Mouse (Mus musculus) macrophage (primary cell): ENCODE measurements at regions not wholly inside any gene's neighbourhood (a gene's known extent, or its start where the extent isn't known, plus 50 kb on each side); places are given as distances from the start of the nearest gene placed in this dataset.

Experiments
- H3K27ac ChIP-seq: fragments of 350-480 bp; formaldehyde crosslinking; 2 replicates; pipeline ENCODE4 v1.9.0; 2021
- H3K36me3 ChIP-seq: fragments of 350-480 bp; formaldehyde crosslinking; 2 replicates; pipeline ENCODE4 v1.9.0; 2021; ENCODE audit errors: inconsistent target
- H3K4me3 ChIP-seq: fragments of 350-480 bp; formaldehyde crosslinking; 2 replicates; pipeline ENCODE4 v1.9.0; 2021; ENCODE audit errors: inconsistent target
- H3K79me2 ChIP-seq: fragments of 350-480 bp; formaldehyde crosslinking; 2 replicates; pipeline ENCODE4 v1.9.0; 2021; ENCODE audit errors: inconsistent target
- WGBS: methylation state at CpG from one replicate; pipeline ENCODE4 v1.1.7; 2026; ENCODE audit warnings: inconsistent platforms; ENCODE audit not compliant: missing documents; 5-methylcytosine and 5-hydroxymethylcytosine counted together

GRCm38 (mm10) chr14:53910871-53911270 lies 343.0 kb downstream of the Dad1 start:
- H3K36me3 ChIP-seq, result no peaks in the 10 kb centered on the region
- WGBS, result 50% methylated on average over 1 of the region's 1 CpGs
- no peak overlapping the region for H3K27ac ChIP-seq
- no peaks in the 10 kb centered on the region for H3K79me2 ChIP-seq
- no peak overlapping the region for H3K4me3 ChIP-seq

GRCm38 (mm10) chr14:53904578-53904977 lies 349.3 kb downstream of the Dad1 start:
- 35% methylated on average over 3 of the region's 3 CpGs for WGBS
- Histone ChIP-seq H3K4me3 (no peak overlapping the region), H3K27ac (no peak overlapping the region), H3K79me2 (no peaks in the 10 kb centered on the region), H3K36me3 (no peaks in the 10 kb centered on the region)

- Histone ChIP-seq H3K79me2 (no peaks in the 10 kb centered on the region), H3K4me3 (no peak overlapping the region), H3K36me3 (no peaks in the 10 kb centered on the region), H3K27ac (no peak overlapping the region)
- WGBS, result no CpG with 5 or more reads among the region's 1 CpGs
Observed at GRCm38 (mm10) chr14:53901103-53901502, 352.8 kb downstream of the Dad1 start.

GRCm38 (mm10) chr14:53881304-53881703 lies 372.6 kb downstream of the Dad1 start:
- Histone ChIP-seq H3K79me2 (no peaks in the 10 kb centered on the region), H3K36me3 (no peaks in the 10 kb centered on the region), H3K27ac (no peak overlapping the region), H3K4me3 (no peak overlapping the region)
- WGBS, result 27% methylated on average over 3 of the region's 3 CpGs

GRCm38 (mm10) chr14:53876581-53876980 lies 377.3 kb downstream of the Dad1 start:
- Histone ChIP-seq H3K79me2 (no peaks in the 10 kb centered on the region), H3K4me3 (no peak overlapping the region), H3K36me3 (no peaks in the 10 kb centered on the region), H3K27ac (no peak overlapping the region)
- 77% methylated on average over 6 of the region's 7 CpGs for WGBS

DNA sequence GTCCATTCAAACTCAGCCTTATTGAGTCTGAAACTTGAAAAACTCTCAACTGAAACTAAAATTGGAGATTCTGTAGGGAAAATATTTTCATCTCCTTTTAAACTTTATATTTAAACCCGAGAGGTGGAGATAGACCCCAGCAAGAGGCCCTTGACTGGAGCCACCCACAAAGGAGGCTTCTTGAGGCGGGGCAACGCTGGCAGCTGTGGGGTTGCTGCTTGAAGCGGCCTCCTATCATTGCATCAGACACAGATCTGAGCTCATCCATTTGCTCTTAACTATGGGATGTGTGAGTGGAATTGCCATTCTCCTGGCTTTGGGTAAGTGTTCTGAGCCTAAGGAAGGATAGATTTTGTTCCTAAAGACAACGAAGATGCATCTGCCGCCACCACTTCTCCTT lies 378.2 kb downstream of the Dad1 start:
- Histone ChIP-seq H3K4me3 (no peak overlapping the region), H3K36me3 (no peaks in the 10 kb centered on the region), H3K79me2 (no peaks in the 10 kb centered on the region), H3K27ac (no peak overlapping the region)
- 81% methylated on average over 6 of the region's 6 CpGs for WGBS

GRCm38 (mm10) chr14:53847049-53847448 lies 406.9 kb downstream of the Dad1 start:
- no peak overlapping the region for H3K4me3 ChIP-seq
- no peak overlapping the region for H3K27ac ChIP-seq
- no peaks in the 10 kb centered on the region for H3K36me3 ChIP-seq
- H3K79me2 ChIP-seq, result no peaks in the 10 kb centered on the region
- 87% methylated on average over 7 of the region's 7 CpGs for WGBS

DNA sequence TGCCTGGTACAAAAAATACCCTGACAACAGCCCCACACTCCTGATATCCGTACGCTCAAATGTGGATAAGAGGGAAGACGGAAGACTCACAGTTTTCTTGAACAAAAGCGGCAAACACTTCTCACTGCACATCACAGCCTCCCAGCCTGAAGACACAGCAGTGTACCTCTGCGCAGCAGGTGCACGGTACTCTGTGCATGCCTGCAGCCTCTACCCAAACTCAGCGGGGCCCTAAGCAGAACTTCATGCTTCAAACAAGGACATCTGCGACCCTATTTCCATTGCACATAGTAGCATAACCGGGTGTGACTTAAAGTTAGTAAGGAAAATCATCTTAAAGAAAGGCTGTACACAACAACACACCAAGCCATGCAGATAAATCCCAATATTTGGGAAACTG lies 408.3 kb downstream of the Dad1 start:
- Histone ChIP-seq H3K27ac (no peak overlapping the region), H3K36me3 (no peaks in the 10 kb centered on the region), H3K4me3 (no peak overlapping the region), H3K79me2 (no peaks in the 10 kb centered on the region)
- WGBS, result 88% methylated on average over 9 of the region's 9 CpGs

DNA sequence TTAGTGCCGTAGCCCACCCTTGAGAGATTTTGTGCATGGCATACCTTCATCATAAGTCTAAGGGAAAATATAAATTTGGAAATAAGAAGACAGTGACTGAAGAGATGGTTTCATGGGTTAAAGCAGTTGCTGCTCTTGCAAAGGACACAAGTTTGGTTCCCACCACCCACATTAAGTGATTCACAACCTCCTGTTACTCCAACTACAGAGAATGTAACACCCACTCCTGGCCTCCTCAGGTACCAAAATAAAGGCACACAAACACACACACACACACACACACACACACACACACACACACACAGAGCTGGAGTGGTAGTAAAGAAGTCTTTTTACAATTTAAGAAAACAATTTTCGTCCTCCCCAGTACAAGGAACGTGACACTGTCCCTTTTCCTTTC lies 421.4 kb downstream of the Dad1 start:
- Histone ChIP-seq H3K27ac (no peak overlapping the region), H3K4me3 (no peak overlapping the region)
- WGBS, result 90% methylated on average over 3 of the region's 3 CpGs

GRCm38 (mm10) chr14:53831651-53832050 lies 422.3 kb downstream of the Dad1 start:
- WGBS, result 95% methylated on average over 6 of the region's 6 CpGs

More for the DNA sequence above, 421.4 kb downstream of the Dad1 start:
- Histone ChIP-seq H3K79me2 (no peaks in the 10 kb centered on the region), H3K36me3 (no peaks in the 10 kb centered on the region)

DNA sequence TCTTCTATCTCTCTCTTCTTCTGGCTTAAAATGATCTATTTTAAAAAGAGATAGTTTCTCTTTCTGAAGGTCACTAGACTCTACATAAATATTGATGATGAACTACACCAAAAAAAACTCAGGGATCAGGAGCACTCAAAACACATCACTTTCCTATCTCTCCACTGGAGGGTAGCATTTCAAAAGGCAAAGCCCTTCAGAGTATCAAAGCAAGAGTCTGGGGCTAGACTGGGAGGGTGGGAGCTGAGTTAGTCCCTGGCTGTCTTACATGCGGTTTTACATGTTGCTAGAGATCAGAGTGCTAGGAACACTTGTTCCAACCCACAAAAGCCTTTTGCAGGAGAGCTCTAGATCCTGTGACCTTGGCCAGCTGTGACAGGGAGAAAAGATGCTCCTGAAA lies 423.2 kb downstream of the Dad1 start:
- Histone ChIP-seq H3K27ac (no peak overlapping the region), H3K36me3 (no peaks in the 10 kb centered on the region), H3K4me3 (no peak overlapping the region), H3K79me2 (no peaks in the 10 kb centered on the region)
- 61% methylated on average over 1 of the region's 1 CpGs for WGBS

More at GRCm38 (mm10) chr14:53831651-53832050, 422.3 kb downstream of the Dad1 start:
- Histone ChIP-seq H3K27ac (no peak overlapping the region), H3K79me2 (no peaks in the 10 kb centered on the region), H3K36me3 (no peaks in the 10 kb centered on the region), H3K4me3 (no peak overlapping the region)

DNA sequence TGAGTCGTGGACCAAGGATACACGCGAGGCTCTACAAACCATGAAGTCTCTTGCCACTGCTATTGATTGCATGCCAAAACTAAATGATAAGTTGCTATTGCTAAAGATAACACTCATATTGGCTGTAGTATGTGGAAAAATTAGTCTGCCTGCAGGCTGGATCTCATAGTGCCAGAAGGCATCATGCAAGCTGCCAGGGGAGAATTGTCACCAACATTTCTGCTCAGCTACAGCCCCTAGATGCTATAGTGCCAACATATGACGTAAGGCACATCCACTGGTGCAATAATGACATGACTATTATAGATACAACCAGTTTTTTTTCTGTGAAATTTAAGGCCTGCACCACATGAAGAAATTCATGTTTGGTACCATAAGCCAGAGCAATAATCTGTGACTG lies 427.1 kb downstream of the Dad1 start:
- H3K79me2 ChIP-seq, result no peaks in the 10 kb centered on the region
- 84% methylated on average over 4 of the region's 4 CpGs for WGBS
- H3K27ac ChIP-seq, result no peak overlapping the region
- H3K4me3 ChIP-seq, result no peak overlapping the region
- H3K36me3 ChIP-seq, result no peaks in the 10 kb centered on the region

GRCm38 (mm10) chr14:53806231-53806630 lies 447.7 kb downstream of the Dad1 start:
- 27% methylated on average over 3 of the region's 3 CpGs for WGBS
- Histone ChIP-seq H3K36me3 (no peaks in the 10 kb centered on the region), H3K4me3 (no peak overlapping the region), H3K27ac (no peak overlapping the region), H3K79me2 (no peaks in the 10 kb centered on the region)

DNA sequence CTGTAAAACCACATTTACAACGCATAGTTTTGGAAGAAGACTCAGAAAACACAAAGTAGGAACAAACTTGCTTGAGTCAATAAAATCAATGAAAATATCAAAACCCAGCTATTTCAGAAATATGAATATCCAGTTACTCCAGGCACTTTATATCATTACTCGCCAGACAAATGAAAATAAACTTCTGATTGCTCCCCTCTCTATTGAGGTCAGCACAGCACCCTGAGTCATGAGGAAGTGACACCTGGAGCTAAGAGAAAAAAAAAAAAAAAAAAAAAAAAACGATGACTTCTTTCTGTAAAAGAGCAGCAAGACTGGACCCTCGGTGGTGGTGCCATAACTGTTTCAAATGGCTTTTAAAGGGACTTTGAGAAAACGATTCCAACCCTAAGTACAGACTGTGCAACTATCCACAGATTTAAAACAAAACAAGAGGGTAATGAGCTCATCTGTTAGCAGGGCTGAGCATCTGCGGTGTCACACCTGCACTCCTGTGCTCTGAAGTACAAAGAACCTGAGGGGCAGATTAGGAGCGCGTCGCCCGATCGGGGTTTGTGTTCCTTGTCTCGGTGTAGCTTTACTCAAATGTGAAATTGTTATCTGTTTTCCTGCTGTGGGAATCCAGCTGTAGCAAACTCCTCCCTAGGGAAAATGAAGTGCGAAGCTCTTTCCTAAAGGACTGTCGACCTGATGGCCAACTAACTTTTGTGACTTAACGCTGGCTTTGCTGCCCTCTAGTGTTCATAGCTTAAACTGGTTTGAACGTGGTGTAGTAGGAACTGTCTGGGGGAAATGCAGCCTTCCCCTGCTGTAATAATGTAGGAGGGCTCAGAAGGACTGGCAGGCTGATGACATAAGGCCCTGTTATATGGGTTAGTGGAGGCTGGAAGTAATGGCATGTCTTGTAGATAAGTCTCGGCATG lies 449.9 kb downstream of the Dad1 start:
- WGBS, result 30% methylated on average over 17 of the region's 17 CpGs
- Histone ChIP-seq H3K4me3 (no peak overlapping the region), H3K36me3 (no peaks in the 10 kb centered on the region), H3K27ac (no peak overlapping the region), H3K79me2 (no peaks in the 10 kb centered on the region)

- Histone ChIP-seq H3K27ac (no peak overlapping the region), H3K4me3 (no peak overlapping the region)
- 88% methylated on average over 3 of the region's 3 CpGs for WGBS
Observed at GRCm38 (mm10) chr14:53802547-53802946, 451.4 kb downstream of the Dad1 start.

More at GRCm38 (mm10) chr14:53802547-53802946, 451.4 kb downstream of the Dad1 start:
- Histone ChIP-seq H3K79me2 (no peaks in the 10 kb centered on the region), H3K36me3 (no peaks in the 10 kb centered on the region)
